Mouse (Mus musculus): Measurements from ENCODE around the gene Araf. TPM values are rescaled to one million over a fixed set of nuclear protein-coding genes. Genes with fewer than 3 reads are reported as not detected.
A peak's percentile ranks its signal among the peaks of the same experiment; 100 is the strongest.
"Not testable (repeated sequence)": the region's sequence is repeated elsewhere in the genome, so short reads cannot be mapped to it uniquely, and the experiment has no call there.

Araf gene
- polyA plus RNA-seq, 1 experiment = 173 TPM

DNA sequence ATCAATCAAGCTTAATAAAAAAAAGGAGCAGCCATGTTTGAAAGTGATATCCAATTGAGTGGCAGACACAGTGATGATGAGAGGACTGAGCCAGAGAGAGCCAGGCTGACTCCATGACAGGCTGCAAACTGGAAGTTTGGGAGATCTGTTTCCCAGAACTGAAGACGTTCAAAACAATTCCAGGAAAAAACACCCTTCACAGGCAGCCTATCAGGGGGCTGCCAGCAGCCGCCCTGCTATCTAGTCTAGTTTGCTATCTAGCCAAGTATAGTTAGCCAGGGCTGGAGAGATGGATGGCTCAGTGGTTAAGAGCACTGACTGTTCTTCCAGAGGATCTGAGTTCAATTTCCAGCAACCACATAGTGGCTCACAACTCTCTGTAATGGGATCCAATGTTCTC is 10.3 kb upstream of the Araf start:
- no peak for DNase-seq
- Histone ChIP-seq H3K27me3 (replicated peaks; ENCODE audit: control insufficient read depth, insufficient read depth, low read length) (no peaks in the 10 kb centered on the region), H3K27ac (ENCODE audit: insufficient read depth, low read depth, low read length) (no peak overlapping the region), H3K4me1 (ENCODE audit: control insufficient read depth, insufficient read depth, low read length) (no peaks in the 10 kb centered on the region), H3K36me3 (ENCODE audit: control insufficient read depth, insufficient read depth, low read length) (no peaks in the 10 kb centered on the region), H3K4me3 (ENCODE audit: insufficient read depth, low read depth, low read length) (no peak overlapping the region)
- no peak for TF ChIP-seq CTCF (conservative IDR thresholded peaks at IDR 0.05; ENCODE audit: insufficient read depth, insufficient read length, low read depth, low read length)
- no peak for TF ChIP-seq POLR2A (IDR thresholded peaks at IDR 0.05; ENCODE audit: low read depth, low read length)
- WGBS = 68% methylated on average over 2 of the region's 2 CpGs

- H3K4me3 ChIP-seq (ENCODE audit: insufficient read depth, low read depth, low read length) = no peak overlapping the region
- H3K27ac ChIP-seq (ENCODE audit: insufficient read depth, low read depth, low read length) = no peak overlapping the region
- TF ChIP-seq CTCF (conservative IDR thresholded peaks at IDR 0.05; ENCODE audit: insufficient read depth, insufficient read length, low read depth, low read length) = no peak
- no peak for TF ChIP-seq POLR2A (IDR thresholded peaks at IDR 0.05; ENCODE audit: low read depth, low read length)
- H3K4me1 ChIP-seq (ENCODE audit: control insufficient read depth, insufficient read depth, low read length) = no peaks in the 10 kb centered on the region
- H3K36me3 ChIP-seq (ENCODE audit: control insufficient read depth, insufficient read depth, low read length) = no peaks in the 10 kb centered on the region
- no peaks in the 10 kb centered on the region for H3K27me3 ChIP-seq (replicated peaks; ENCODE audit: control insufficient read depth, insufficient read depth, low read length)
- DNase-seq = no peak
- WGBS = 71% methylated on average over 3 of the region's 3 CpGs
Observed at GRCm38 (mm10) chrX:20792417-20792816, 5.2 kb upstream of the Araf start.

DNA sequence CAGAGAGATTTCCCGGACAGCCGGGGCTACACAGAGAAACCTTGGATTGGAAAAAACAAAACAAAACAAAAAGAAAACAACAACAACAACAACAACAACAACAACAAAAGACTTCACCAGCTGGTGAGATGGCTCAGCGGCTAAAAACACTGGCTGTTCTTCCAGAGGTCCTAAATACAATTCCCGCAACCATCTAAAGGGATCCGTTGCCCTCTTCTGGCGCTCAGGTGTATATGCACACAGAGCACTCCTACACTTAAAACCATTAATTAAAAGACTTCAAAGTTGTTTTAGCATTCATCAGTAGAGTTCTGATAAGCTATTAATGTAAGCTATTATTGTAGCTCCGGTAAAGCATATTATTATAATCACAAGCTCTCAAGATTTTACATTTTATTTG is 4.4 kb upstream of the Araf start:
- no peak overlapping the region for H3K27ac ChIP-seq (ENCODE audit: insufficient read depth, low read depth, low read length)
- H3K27me3 ChIP-seq (replicated peaks; ENCODE audit: control insufficient read depth, insufficient read depth, low read length) = no peaks in the 10 kb centered on the region
- no peak overlapping the region for H3K4me3 ChIP-seq (ENCODE audit: insufficient read depth, low read depth, low read length)
- no peaks in the 10 kb centered on the region for H3K36me3 ChIP-seq (ENCODE audit: control insufficient read depth, insufficient read depth, low read length)
- 71% methylated on average over 7 of the region's 7 CpGs for WGBS
- no peak for DNase-seq
- no peak for TF ChIP-seq POLR2A (IDR thresholded peaks at IDR 0.05; ENCODE audit: low read depth, low read length)
- TF ChIP-seq CTCF (conservative IDR thresholded peaks at IDR 0.05; ENCODE audit: insufficient read depth, insufficient read length, low read depth, low read length) = 0 out of 2 replicates have a peak, but pooled peaks have one; percentile 1
- H3K4me1 ChIP-seq (ENCODE audit: control insufficient read depth, insufficient read depth, low read length) = no peaks in the 10 kb centered on the region

DNA sequence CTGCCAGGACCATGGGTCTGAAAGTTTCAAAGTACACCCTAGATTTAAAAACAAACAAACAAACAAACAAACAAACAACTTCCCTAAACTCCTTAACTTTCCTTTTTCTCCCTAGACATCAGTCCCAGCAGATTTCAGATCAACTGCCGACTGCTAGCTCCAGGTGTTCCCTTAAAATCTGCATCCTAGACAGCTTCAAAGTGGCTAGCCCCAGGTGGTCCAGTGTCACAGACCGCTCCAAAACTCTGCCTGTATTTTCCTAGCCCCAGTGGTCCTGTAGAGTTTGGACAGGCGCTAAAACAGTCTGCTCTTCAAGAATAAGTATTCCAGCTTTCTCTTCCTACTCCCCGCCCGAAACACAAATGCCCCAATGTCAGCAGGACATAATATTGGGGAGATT is 3.4 kb upstream of the Araf start:
- Histone ChIP-seq H3K36me3 (ENCODE audit: control insufficient read depth, insufficient read depth, low read length) (no peaks in the 10 kb centered on the region), H3K27me3 (replicated peaks; ENCODE audit: control insufficient read depth, insufficient read depth, low read length) (no peaks in the 10 kb centered on the region), H3K27ac (ENCODE audit: insufficient read depth, low read depth, low read length) (no peak overlapping the region), H3K4me1 (ENCODE audit: control insufficient read depth, insufficient read depth, low read length) (no peaks in the 10 kb centered on the region), H3K4me3 (ENCODE audit: insufficient read depth, low read depth, low read length) (no peak overlapping the region)
- no peak for TF ChIP-seq CTCF (conservative IDR thresholded peaks at IDR 0.05; ENCODE audit: insufficient read depth, insufficient read length, low read depth, low read length)
- TF ChIP-seq POLR2A (IDR thresholded peaks at IDR 0.05; ENCODE audit: low read depth, low read length) = no peak
- no peak for DNase-seq
- WGBS = 43% methylated on average over 5 of the region's 5 CpGs

GRCm38 (mm10) chrX:20798141-20798796 is 655 bp downstream of the Araf start:
- WGBS = 3% methylated on average over 17 of the region's 21 CpGs

DNA sequence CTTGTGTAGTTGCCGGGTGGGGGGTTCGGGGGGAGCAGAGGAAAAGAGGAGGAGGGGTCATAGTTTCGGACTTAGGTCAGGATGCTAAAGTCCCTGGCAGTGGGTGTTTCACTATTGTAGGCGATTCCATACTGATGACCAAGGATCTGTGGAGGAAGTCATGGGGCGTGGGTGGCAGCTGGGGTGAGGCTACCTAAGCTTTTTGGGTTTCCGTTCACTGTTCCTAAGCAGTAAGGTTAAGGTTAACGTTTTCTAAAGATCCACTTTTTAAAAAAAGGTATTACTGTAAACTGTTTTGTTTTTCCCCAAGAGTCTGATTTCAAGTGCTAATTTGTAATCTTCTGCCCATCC is 1.2 kb downstream of the Araf start:
- H3K27ac ChIP-seq (ENCODE audit: insufficient read depth, low read depth, low read length) = no peak overlapping the region
- DNase-seq = no peak
- peak overlapping the region; percentile 80 for H3K4me3 ChIP-seq (ENCODE audit: insufficient read depth, low read depth, low read length)
- H3K27me3 ChIP-seq (replicated peaks; ENCODE audit: control insufficient read depth, insufficient read depth, low read length) = no peaks in the 10 kb centered on the region
- WGBS = 10% methylated on average over 7 of the region's 7 CpGs
- TF ChIP-seq CTCF (conservative IDR thresholded peaks at IDR 0.05; ENCODE audit: insufficient read depth, insufficient read length, low read depth, low read length) = no peak
- TF ChIP-seq POLR2A (IDR thresholded peaks at IDR 0.05; ENCODE audit: low read depth, low read length) = no peak
- H3K36me3 ChIP-seq (ENCODE audit: control insufficient read depth, insufficient read depth, low read length) = no peaks in the 10 kb centered on the region
- H3K4me1 ChIP-seq (ENCODE audit: control insufficient read depth, insufficient read depth, low read length) = no peaks in the 10 kb centered on the region

More at GRCm38 (mm10) chrX:20798141-20798796, 655 bp downstream of the Araf start:
- peak; percentile 72 for DNase-seq
- H3K36me3 ChIP-seq (ENCODE audit: control insufficient read depth, insufficient read depth, low read length) = no peaks in the 10 kb centered on the region
- TF ChIP-seq CTCF (conservative IDR thresholded peaks at IDR 0.05; ENCODE audit: insufficient read depth, insufficient read length, low read depth, low read length) (no peak), POLR2A (IDR thresholded peaks at IDR 0.05; ENCODE audit: low read depth, low read length) (no peak)
- peak overlapping the region; percentile 80 for H3K4me3 ChIP-seq (ENCODE audit: insufficient read depth, low read depth, low read length)
- H3K27me3 ChIP-seq (replicated peaks; ENCODE audit: control insufficient read depth, insufficient read depth, low read length) = no peaks in the 10 kb centered on the region
- peak overlapping the region; percentile 83; the same call in 1 of the 2 replicates for H3K27ac ChIP-seq (ENCODE audit: insufficient read depth, low read depth, low read length)
- no peaks in the 10 kb centered on the region for H3K4me1 ChIP-seq (ENCODE audit: control insufficient read depth, insufficient read depth, low read length)

- no peaks in the 10 kb centered on the region for H3K27me3 ChIP-seq (replicated peaks; ENCODE audit: control insufficient read depth, insufficient read depth, low read length)
- no peaks in the 10 kb centered on the region for H3K4me1 ChIP-seq (ENCODE audit: control insufficient read depth, insufficient read depth, low read length)
- no peaks in the 10 kb centered on the region for H3K36me3 ChIP-seq (ENCODE audit: control insufficient read depth, insufficient read depth, low read length)
- no peak for DNase-seq
- TF ChIP-seq POLR2A (IDR thresholded peaks at IDR 0.05; ENCODE audit: low read depth, low read length) (no peak), CTCF (conservative IDR thresholded peaks at IDR 0.05; ENCODE audit: insufficient read depth, insufficient read length, low read depth, low read length) (no peak)
- 73% methylated on average over 2 of the region's 2 CpGs for WGBS
- no peak overlapping the region for H3K4me3 ChIP-seq (ENCODE audit: insufficient read depth, low read depth, low read length)
- no peak overlapping the region for H3K27ac ChIP-seq (ENCODE audit: insufficient read depth, low read depth, low read length)
Observed at GRCm38 (mm10) chrX:20801456-20801855, 3.8 kb downstream of the Araf start.

DNA sequence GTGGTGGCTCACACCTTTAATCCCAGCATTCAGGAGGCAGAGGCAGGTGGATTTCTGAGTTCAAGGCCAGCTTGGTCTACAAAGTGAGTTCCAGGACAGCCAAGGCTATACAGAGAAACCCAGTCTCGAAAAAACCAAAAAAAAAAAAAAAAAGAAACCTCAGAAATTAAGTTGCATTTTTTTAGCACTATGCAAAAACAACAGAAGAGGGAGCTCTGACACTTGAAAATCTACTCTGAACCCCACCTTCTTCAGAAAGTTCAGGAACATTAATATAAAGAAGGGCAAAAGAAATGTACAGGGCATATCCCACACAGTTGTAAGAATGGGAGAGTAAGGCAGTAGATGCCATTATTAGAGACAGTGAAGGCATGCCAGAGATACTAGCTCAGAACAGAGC is 6.7 kb downstream of the Araf start:
- WGBS = 0% methylated on average over 1 of the region's 1 CpGs
- not testable (repeated sequence) for H3K4me3 ChIP-seq (ENCODE audit: insufficient read depth, low read depth, low read length); H3K36me3 ChIP-seq (ENCODE audit: control insufficient read depth, insufficient read depth, low read length); H3K27me3 ChIP-seq (replicated peaks; ENCODE audit: control insufficient read depth, insufficient read depth, low read length); H3K4me1 ChIP-seq (ENCODE audit: control insufficient read depth, insufficient read depth, low read length); H3K27ac ChIP-seq (ENCODE audit: insufficient read depth, low read depth, low read length)
- peak; percentile 17 for DNase-seq
